Comparison of ENCODE assay signal across 13 mouse cellular contexts in the genomic region with DNA sequence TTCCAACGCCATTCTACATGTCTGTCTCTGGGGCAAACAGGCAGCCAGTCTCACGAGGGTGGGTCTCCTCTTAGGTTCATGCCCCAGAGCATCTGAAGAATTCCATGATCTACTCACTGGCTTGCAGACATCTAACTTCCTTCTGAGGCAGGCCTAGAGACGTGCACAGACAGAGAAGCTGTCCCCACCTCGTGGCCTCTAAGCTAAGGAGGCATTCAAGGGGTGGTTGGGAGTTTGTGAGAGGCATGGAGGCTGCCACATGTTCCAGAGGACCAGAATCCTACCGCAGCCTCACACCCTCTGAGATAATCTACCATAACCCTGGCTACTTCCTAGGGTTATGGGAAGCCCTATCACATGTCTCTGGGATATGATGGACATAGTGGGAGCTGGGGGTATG. TPM values are rescaled to one million over a fixed set of nuclear protein-coding genes. Genes with fewer than 3 reads are reported as not detected.
DNase-seq lines count a peak whose midpoint lies in the region; ATAC-seq and TF ChIP-seq lines count a peak whose summit lies in the region.
"Had no signal": no experiment of that assay in that cellular context is flagged by ENCODE, and none has a peak within 500 bp of the region (broad histone marks: within the 10 kb centered on the region; RNA-seq: fewer than 3 reads in every experiment).

No protein-coding gene starts in this region.

- TF ChIP-seq CTCF in heart, adult 2 months (IDR thresholded peaks at IDR 0.05) = no peak
- no peak for TF ChIP-seq CTCF in kidney, postnatal 0 days (IDR thresholded peaks at IDR 0.05; ENCODE audit: low read depth)
- no peak for TF ChIP-seq CTCF in E14TG2a.4 (conservative IDR thresholded peaks at IDR 0.05; ENCODE audit: low read length)

- no peaks in the 10 kb centered on the region for H3K27me3 ChIP-seq in heart, adult 2 months (ENCODE audit: control insufficient read depth, insufficient read depth, low read length)
- H3K27me3 ChIP-seq in kidney, postnatal 0 days (ENCODE audit: insufficient read depth, low read length) = no peaks in the 10 kb centered on the region
- H3K27me3 ChIP-seq in E14TG2a.4 (ENCODE audit: insufficient read depth, low read length) = peaks cover 8% of the 10 kb centered on the region
- no peaks in the 10 kb centered on the region for H3K27me3 ChIP-seq in liver, embryonic 13.5 days

- intact Hi-C loops in heart, adult 2 months (cut with DNase I) = loop anchor here (2.0 kb wide), 1 partner anchor 73 kb away; no protein-coding TSS in a partner anchor

- TF ChIP-seq EP300 in heart, adult 2 months (IDR thresholded peaks at IDR 0.05; ENCODE audit: insufficient read depth, low read depth, low read length) = no peak

- H3K27ac ChIP-seq in heart, adult 2 months = peak overlapping the region; percentile 95
- H3K27ac ChIP-seq in kidney, postnatal 0 days = peak overlapping the region; percentile 43; the same call in 1 of the 2 replicates
- peak overlapping the region; percentile 91 for H3K27ac ChIP-seq in liver, embryonic 13.5 days
- H3K27ac ChIP-seq: hindbrain, embryonic 15.5 days had no signal

- peak overlapping the region; percentile 32 for H3K9ac ChIP-seq in heart, adult 2 months (ENCODE audit: low read depth, low read length)
- no peak overlapping the region for H3K9ac ChIP-seq in kidney, postnatal 0 days (ENCODE audit: low read depth, low read length)
- H3K9ac ChIP-seq in liver, embryonic 13.5 days = peak overlapping the region; percentile 70
- H3K9ac ChIP-seq: forebrain, postnatal 0 days; hindbrain, embryonic 15.5 days had no signal

- H3K79me2 ChIP-seq in heart, adult 2 months (replicated peaks; ENCODE audit: control insufficient read depth, insufficient read depth, low read length) = no peaks in the 10 kb centered on the region

- WGBS in heart, adult 2 months = 39% methylated on average over 5 of the region's 5 CpGs
- 76% methylated on average over 5 of the region's 5 CpGs for WGBS in kidney, postnatal 0 days
- 21% methylated on average over 5 of the region's 5 CpGs for WGBS in liver, embryonic 13.5 days (ENCODE audit: insufficient replicate concordance)

- DNase-seq in heart, adult 2 months = no peak
- DNase-seq in heart, adult 18-20 months = no peak
- DNase-seq in kidney, postnatal 0 days (ENCODE audit: low spot score) = no peak
- no peak for DNase-seq in kidney, adult 8-10 months
- no peak for DNase-seq in liver, embryonic 13.5 days
- no peak for DNase-seq in right cerebral cortex, postnatal 25 days
- DNase-seq in urinary bladder, postnatal 14 days (ENCODE audit: low spot score) = no peak

- H3K4me2 ChIP-seq in kidney, postnatal 0 days (ENCODE audit: low read length) = peak overlapping the region; percentile 65
- peak overlapping the region; percentile 80 for H3K4me2 ChIP-seq in liver, embryonic 13.5 days

- no peaks in the 10 kb centered on the region for H3K9me3 ChIP-seq in kidney, postnatal 0 days (replicated peaks; ENCODE audit: low read length)
- no peaks in the 10 kb centered on the region for H3K9me3 ChIP-seq in E14TG2a.4 (ENCODE audit: low read length)
- H3K9me3 ChIP-seq in liver, embryonic 13.5 days (replicated peaks) = no peaks in the 10 kb centered on the region
- H3K9me3 ChIP-seq: hindbrain, embryonic 15.5 days had no signal

- H3K36me3 ChIP-seq in heart, adult 2 months (ENCODE audit: control insufficient read depth, insufficient read depth, low read length) = no peaks in the 10 kb centered on the region
- no peaks in the 10 kb centered on the region for H3K36me3 ChIP-seq in kidney, postnatal 0 days (ENCODE audit: insufficient read depth, low read length)
- H3K36me3 ChIP-seq in E14TG2a.4 (ENCODE audit: insufficient read depth, low read length) = peaks cover 22% of the 10 kb centered on the region
- H3K36me3 ChIP-seq in liver, embryonic 13.5 days = peaks cover 13% of the 10 kb centered on the region

- H3K4me3 ChIP-seq in heart, adult 2 months = peak overlapping the region; percentile 20; the same call in 1 of the 2 replicates
- no peak overlapping the region for H3K4me3 ChIP-seq in kidney, postnatal 0 days (replicated peaks; ENCODE audit: low read depth, low read length)
- peak overlapping the region; percentile 81 for H3K4me3 ChIP-seq in E14TG2a.4 (replicated peaks; ENCODE audit: low read length)
- H3K4me3 ChIP-seq in liver, embryonic 13.5 days (replicated peaks) = 0 out of 2 replicates have a peak overlapping the region, but pooled peaks have one; percentile 60
- H3K4me3 ChIP-seq: hindbrain, embryonic 15.5 days had no signal

- ATAC-seq in kidney, postnatal 0 days (replicated peaks; ENCODE audit: low FRiP score, low read depth) = no peak
- ATAC-seq in liver, embryonic 13.5 days (ENCODE audit: low read depth) = no peak

- peaks cover 20% of the 10 kb centered on the region for H3K4me1 ChIP-seq in heart, adult 2 months (ENCODE audit: control insufficient read depth, insufficient read depth, low read length)
- H3K4me1 ChIP-seq in kidney, postnatal 0 days (replicated peaks; ENCODE audit: insufficient read depth, low read length) = peaks cover 14% of the 10 kb centered on the region
- peaks cover 59% of the 10 kb centered on the region for H3K4me1 ChIP-seq in E14TG2a.4 (replicated peaks; ENCODE audit: low read depth, low read length)
- H3K4me1 ChIP-seq in liver, embryonic 13.5 days (replicated peaks) = peaks cover 53% of the 10 kb centered on the region

- no peak for TF ChIP-seq POLR2A in heart, adult 2 months (IDR thresholded peaks at IDR 0.05; ENCODE audit: insufficient read depth, low read depth, low read length)

RNA-seq across cellular contexts. Expression of a gene that starts 2.7 kb away (rescaled TPM):
- total RNA-seq in heart, adult 2 months (2021) = 1 to 10 TPM; 4.3 to 4.9 TPM
- 6.8 and 9.4 TPM in 2 replicates for polyA plus RNA-seq in heart, adult 2 months (2012; rRNA removed)
- total RNA-seq in heart, adult 18-20 months (2021) = 1 to 10 TPM; 4.0 to 4.6 TPM
- polyA plus RNA-seq in kidney, postnatal 0 days (2015; fragmentation: Nextera tagmentation; extraction: Ambion mirVana) = 10.8 and 12.0 TPM in 2 replicates
- 5.5 and 6.0 TPM in 2 replicates for polyA plus RNA-seq in liver, embryonic 13.5 days (2015; fragmentation: Nextera tagmentation; extraction: Ambion mirVana)

RNA-seq across cellular contexts. Expression of a gene that starts 13.4 kb away (rescaled TPM):
- 1 to 10 TPM; 6.2 to 7.4 TPM for total RNA-seq in heart, adult 2 months (2021)
- 10.2 and 11.2 TPM in 2 replicates for polyA plus RNA-seq in heart, adult 2 months (2012; rRNA removed)
- total RNA-seq in heart, adult 18-20 months (2021) = 1 to 10 TPM; 6.9 to 8.3 TPM
- polyA plus RNA-seq in kidney, postnatal 0 days (2015; fragmentation: Nextera tagmentation; extraction: Ambion mirVana) = 19.9 and 21.6 TPM in 2 replicates
- polyA plus RNA-seq in liver, embryonic 13.5 days (2015; fragmentation: Nextera tagmentation; extraction: Ambion mirVana) = 2.5 and 2.6 TPM in 2 replicates

RNA-seq across cellular contexts. Expression of a gene that starts 17.3 kb away (rescaled TPM):
- 10 to 100 TPM; 37.4 TPM for total RNA-seq in heart, adult 2 months (2021)
- 47.0 and 86.7 TPM in 2 replicates for polyA plus RNA-seq in heart, adult 2 months (2012; rRNA removed)
- total RNA-seq in heart, adult 18-20 months (2021) = 10 to 100 TPM; 40.8 to 45.8 TPM
- 74.0 and 82.3 TPM in 2 replicates for polyA plus RNA-seq in kidney, postnatal 0 days (2015; fragmentation: Nextera tagmentation; extraction: Ambion mirVana)
- 42.8 and 43.3 TPM in 2 replicates for polyA plus RNA-seq in liver, embryonic 13.5 days (2015; fragmentation: Nextera tagmentation; extraction: Ambion mirVana)

RNA-seq across cellular contexts. Expression of a gene that starts 20.4 kb away (rescaled TPM):
- not detected for total RNA-seq in heart, adult 2 months (2021)
- 0.20 TPM in 1 of 2 replicates, not detected in the other for polyA plus RNA-seq in heart, adult 2 months (2012; rRNA removed)
- total RNA-seq in heart, adult 18-20 months (2021) = not detected
- 0.29 and 0.43 TPM in 2 replicates for polyA plus RNA-seq in kidney, postnatal 0 days (2015; fragmentation: Nextera tagmentation; extraction: Ambion mirVana)
- not detected in 2 replicates for polyA plus RNA-seq in liver, embryonic 13.5 days (2015; fragmentation: Nextera tagmentation; extraction: Ambion mirVana)
- total RNA-seq: forebrain, postnatal 0 days; layer of hippocampus, postnatal 36 days had no signal
- polyA plus RNA-seq: C2C12; forebrain, postnatal 0 days; hindbrain, embryonic 15.5 days; stomach, embryonic 14.5 days had no signal

RNA-seq across cellular contexts. Expression of a gene that starts 24.5 kb away (rescaled TPM):
- total RNA-seq in heart, adult 2 months (2021) = not detected
- 0.21 TPM in 1 of 2 replicates, not detected in the other for polyA plus RNA-seq in heart, adult 2 months (2012; rRNA removed)
- total RNA-seq in heart, adult 18-20 months (2021) = not detected
- 0.28 and 0.62 TPM in 2 replicates for polyA plus RNA-seq in kidney, postnatal 0 days (2015; fragmentation: Nextera tagmentation; extraction: Ambion mirVana)
- not detected in 2 replicates for polyA plus RNA-seq in liver, embryonic 13.5 days (2015; fragmentation: Nextera tagmentation; extraction: Ambion mirVana)
- total RNA-seq: forebrain, postnatal 0 days; layer of hippocampus, postnatal 36 days had no signal
- polyA plus RNA-seq: C2C12; forebrain, postnatal 0 days; stomach, embryonic 14.5 days had no signal

Comparison
In these comparisons a context has a peak if more than half of its experiments do, and no peak if none do; other contexts are left out.
1. H3K27ac ChIP-seq: peak in every context shown above with its lines; median percentile 95 in heart, adult 2 months; 91 in liver, embryonic 13.5 days; 43 in kidney, postnatal 0 days.